Mouse (Mus musculus) hindbrain, embryonic 16.5 days (tissue): Measurements from ENCODE around the gene Ltn1. TPM values are rescaled to one million over a fixed set of nuclear protein-coding genes. Genes with fewer than 3 reads are reported as not detected.
A peak's percentile ranks its signal among the peaks of the same experiment; 100 is the strongest.

Experiments used
- ATAC-seq: fragments of 200-750 bp; cut with Nextera tagmentation; 2 replicates; pipeline ENCODE4 v1.8.0; 2017; ENCODE audit warnings: moderate TSS enrichment, moderate library complexity
- H3K27ac ChIP-seq: fragments of 300-500 bp; sonication (generic); 2 replicates; pipeline ENCODE4 v1.5.1; 2014; ENCODE audit warnings: low read depth, mild to moderate bottlenecking, control low read depth, low read length, moderate library complexity
- H3K27me3 ChIP-seq: fragments of 300-500 bp; sonication (generic); replicated peaks from 2 replicates; pipeline ENCODE4 v1.6.1; 2014; ENCODE audit warnings: low read length; ENCODE audit not compliant: control insufficient read depth, insufficient read depth
- H3K36me3 ChIP-seq: fragments of 300-500 bp; sonication (generic); 2 replicates; pipeline ENCODE4 v1.6.1; 2014; ENCODE audit warnings: mild to moderate bottlenecking, low read length, moderate library complexity, mixed read lengths; ENCODE audit not compliant: control insufficient read depth, insufficient read depth
- H3K4me1 ChIP-seq: fragments of 300-500 bp; sonication (generic); 2 replicates; pipeline ENCODE4 v1.6.1; 2014; ENCODE audit warnings: low read depth, low read length; ENCODE audit not compliant: control insufficient read depth, insufficient read depth
- H3K4me2 ChIP-seq: fragments of 300-500 bp; sonication (generic); 2 replicates; pipeline ENCODE4 v1.6.1; 2014; ENCODE audit warnings: mild to moderate bottlenecking, low read length, control low read depth, moderate library complexity
- H3K4me3 ChIP-seq: fragments of 300-500 bp; sonication (generic); 2 replicates; pipeline ENCODE4 v1.5.1; 2014; ENCODE audit warnings: mild to moderate bottlenecking, low read length, control low read depth, moderate library complexity
- H3K9ac ChIP-seq: fragments of 300-500 bp; sonication (generic); 2 replicates; pipeline ENCODE4 v1.6.1; 2014; ENCODE audit warnings: low read depth, mild to moderate bottlenecking, control low read depth, low read length, moderate library complexity
- H3K9me3 ChIP-seq: fragments of 300-500 bp; sonication (generic); 2 replicates; pipeline ENCODE4 v1.6.1; 2014; ENCODE audit warnings: mild to moderate bottlenecking, low read length, moderate library complexity; ENCODE audit not compliant: control insufficient read depth
- WGBS: fragments of 180-500 bp; shearing (Covaris S2); extraction: QIAGEN DNeasy Blood & Tissue Kit; methylation state at CpG from one replicate; pipeline ENCODE4 v1.1.7; 2014; 5-methylcytosine and 5-hydroxymethylcytosine counted together
- polyA plus RNA-seq: library from polyadenylated mRNA; unstranded; fragments of >200 nt; fragmentation: Nextera tagmentation; extraction: Ambion mirVana; gene quantifications from 2 replicates; pipeline ENCODE4 v1.2.1, GENCODE M21; 2015

The Ltn1 gene
- polyA plus RNA-seq, 1 experiment from 2014 or later: 20.7 TPM

DNA sequence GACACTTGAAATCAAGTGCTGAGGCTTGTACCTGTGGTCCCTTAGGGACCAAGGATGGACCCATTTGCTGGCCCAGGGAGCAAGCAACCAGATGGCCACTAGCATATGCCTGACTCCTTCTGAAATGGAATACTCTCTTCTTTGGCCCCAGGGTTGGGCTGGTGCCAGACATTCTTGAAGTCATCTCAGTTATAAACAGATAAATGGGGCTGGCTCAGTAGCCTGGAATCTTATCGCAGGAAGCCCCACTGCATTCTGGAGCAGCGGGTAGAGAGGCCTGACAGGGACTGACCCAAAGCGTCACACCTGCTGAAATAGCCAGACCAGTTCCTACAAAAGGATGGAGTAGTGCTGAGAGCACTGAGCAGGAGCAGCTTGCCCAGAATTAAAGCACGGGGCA is 68.2 kb downstream of the Ltn1 start:
- peaks cover 15% of the 10 kb centered on the region; the same call in 1 of the 2 replicates for H3K36me3 ChIP-seq
- ATAC-seq: no peak

DNA sequence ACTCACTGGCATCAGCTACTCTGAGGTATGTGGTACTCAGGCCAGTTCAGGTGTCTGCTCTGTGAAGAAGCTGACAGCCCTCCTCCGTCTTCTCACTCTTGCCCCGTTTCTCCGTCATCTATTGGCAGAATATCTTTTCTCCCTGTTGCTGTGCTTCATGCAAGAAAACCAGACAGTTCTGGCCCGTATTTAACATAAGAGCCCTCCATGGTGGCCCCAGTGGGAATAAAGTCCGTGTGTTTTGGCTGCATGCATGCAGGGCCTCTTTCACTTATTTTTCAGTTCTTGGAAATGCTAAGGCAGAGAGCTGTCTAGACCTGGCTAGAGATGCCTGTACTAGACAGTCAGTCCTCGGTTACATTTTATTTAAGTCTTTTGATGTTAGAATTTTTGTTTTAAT is 72.3 kb downstream of the Ltn1 start:
- no peak overlapping the region for H3K9ac ChIP-seq
- H3K4me1 ChIP-seq: no peaks in the 10 kb centered on the region
- 89% methylated on average over 6 of the region's 6 CpGs for WGBS
- no peaks in the 10 kb centered on the region for H3K27me3 ChIP-seq
- H3K4me2 ChIP-seq: no peak overlapping the region
- no peaks in the 10 kb centered on the region for H3K9me3 ChIP-seq
- H3K27ac ChIP-seq: no peak overlapping the region
- H3K4me3 ChIP-seq: no peak overlapping the region
- no peak for ATAC-seq
- peaks cover 15% of the 10 kb centered on the region for H3K36me3 ChIP-seq

More for the DNA sequence above, 68.2 kb downstream of the Ltn1 start:
- no peaks in the 10 kb centered on the region for H3K9me3 ChIP-seq
- 91% methylated on average over 4 of the region's 4 CpGs for WGBS
- H3K27ac ChIP-seq: no peak overlapping the region
- H3K4me1 ChIP-seq: no peaks in the 10 kb centered on the region
- no peak overlapping the region for H3K9ac ChIP-seq
- H3K4me2 ChIP-seq: no peak overlapping the region
- no peak overlapping the region for H3K4me3 ChIP-seq
- no peaks in the 10 kb centered on the region for H3K27me3 ChIP-seq

DNA sequence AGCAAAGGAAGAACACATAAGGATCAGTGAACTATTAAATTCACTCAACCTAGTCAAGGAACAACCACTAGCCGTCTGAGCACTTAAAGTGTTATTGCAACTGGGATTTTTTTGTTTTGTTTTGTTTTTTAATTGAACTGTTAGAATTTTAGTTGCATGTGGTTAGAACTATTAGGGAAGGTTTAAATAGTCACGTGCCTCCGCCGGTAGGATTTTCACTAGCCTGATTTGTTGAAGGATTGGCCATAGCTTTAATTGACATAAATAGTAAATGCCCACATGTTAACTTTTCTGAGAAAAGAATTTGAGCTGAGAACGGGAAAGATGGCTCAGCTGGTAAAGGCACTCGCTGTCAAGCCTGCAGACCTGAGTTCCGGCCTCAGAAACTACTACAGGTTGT is 77.7 kb downstream of the Ltn1 start:
- WGBS: 80% methylated on average over 7 of the region's 7 CpGs
- ATAC-seq: no peak
- Histone ChIP-seq H3K4me3 (peak overlapping the region; percentile 86), H3K4me2 (peak overlapping the region; percentile 67), H3K27me3 (no peaks in the 10 kb centered on the region; the same call in 1 of the 2 replicates), H3K4me1 (peaks cover 4% of the 10 kb centered on the region; the same call in 1 of the 2 replicates), H3K9ac (no peak overlapping the region; the same call in 1 of the 2 replicates), H3K27ac (peak overlapping the region; percentile 97), H3K9me3 (no peaks in the 10 kb centered on the region), H3K36me3 (peaks cover 6% of the 10 kb centered on the region)

DNA sequence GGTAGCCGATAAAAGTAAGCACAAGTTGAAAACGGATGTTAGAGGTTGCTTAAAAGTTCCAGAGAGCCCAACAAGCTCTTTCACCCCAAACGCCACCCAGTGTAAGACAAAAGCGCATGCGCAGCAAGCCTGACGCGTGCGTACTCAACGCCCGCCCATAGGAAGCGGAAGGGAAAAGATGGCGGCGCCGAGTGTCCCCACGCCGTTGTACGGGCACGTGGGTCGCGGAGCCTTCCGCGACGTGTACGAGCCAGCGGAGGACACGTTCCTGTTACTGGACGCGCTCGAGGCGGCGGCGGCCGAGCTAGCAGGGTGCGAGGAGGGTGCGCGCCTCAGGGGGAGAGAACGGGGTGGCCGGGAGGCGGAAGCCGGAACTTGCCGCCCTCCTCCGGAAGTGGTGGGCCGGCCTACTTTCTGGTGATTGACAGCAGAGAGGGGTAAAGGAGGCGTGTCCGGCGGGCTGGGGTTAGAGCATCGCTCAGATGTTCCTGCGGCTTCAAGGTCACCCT is 78.3 kb downstream of the Ltn1 start, which contains the start of gene N6amt1:
TSS of gene N6amt1 (plus strand) at position 111 of the 509 bp plus-strand sequence.
- no peaks in the 10 kb centered on the region for H3K9me3 ChIP-seq
- ATAC-seq: peak; percentile 100
- WGBS: under 1% methylated on average over 44 of the region's 48 CpGs
- H3K4me1 ChIP-seq: peaks cover 4% of the 10 kb centered on the region; the same call in 1 of the 2 replicates
- peaks cover 4% of the 10 kb centered on the region for H3K36me3 ChIP-seq
- peak within 1 kb of the TSS; percentile 67 for H3K4me2 ChIP-seq
- H3K27ac ChIP-seq: peak within 1 kb of the TSS; percentile 97
- H3K4me3 ChIP-seq: peak within 1 kb of the TSS; percentile 86
- H3K9ac ChIP-seq: peak within 1 kb of the TSS; percentile 88
- no peaks in the 10 kb centered on the region; the same call in 1 of the 2 replicates for H3K27me3 ChIP-seq

DNA sequence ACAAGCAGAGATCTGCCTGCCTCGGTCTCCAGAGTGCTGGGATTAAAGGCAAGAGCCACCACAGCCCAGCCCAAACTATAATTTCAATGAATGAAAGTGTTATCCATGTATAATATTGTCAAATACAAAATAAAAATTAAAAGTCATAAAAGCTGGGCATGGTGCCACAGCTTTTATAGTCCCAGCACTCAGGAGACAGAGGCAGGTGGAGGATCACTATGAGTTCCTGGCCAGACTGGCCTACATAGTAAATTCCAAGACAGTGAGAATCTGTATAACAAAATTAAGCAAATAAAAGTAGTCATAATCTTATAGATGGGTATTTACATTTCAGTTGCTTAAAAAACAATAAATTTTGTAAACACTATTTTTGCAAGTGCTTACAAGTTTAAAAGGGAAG is 78.8 kb downstream of the Ltn1 start:
- peak overlapping the region; percentile 86; the same call in 1 of the 2 replicates for H3K4me3 ChIP-seq
- peak overlapping the region; percentile 67 for H3K4me2 ChIP-seq
- WGBS: 100% methylated on average over 1 of the region's 1 CpGs
- no peak for ATAC-seq
- H3K9ac ChIP-seq: no peak overlapping the region
- no peaks in the 10 kb centered on the region; the same call in 1 of the 2 replicates for H3K36me3 ChIP-seq
- no peak overlapping the region for H3K27ac ChIP-seq
- H3K4me1 ChIP-seq: peaks cover 4% of the 10 kb centered on the region; the same call in 1 of the 2 replicates
- H3K9me3 ChIP-seq: no peaks in the 10 kb centered on the region
- H3K27me3 ChIP-seq: no peaks in the 10 kb centered on the region; the same call in 1 of the 2 replicates

DNA sequence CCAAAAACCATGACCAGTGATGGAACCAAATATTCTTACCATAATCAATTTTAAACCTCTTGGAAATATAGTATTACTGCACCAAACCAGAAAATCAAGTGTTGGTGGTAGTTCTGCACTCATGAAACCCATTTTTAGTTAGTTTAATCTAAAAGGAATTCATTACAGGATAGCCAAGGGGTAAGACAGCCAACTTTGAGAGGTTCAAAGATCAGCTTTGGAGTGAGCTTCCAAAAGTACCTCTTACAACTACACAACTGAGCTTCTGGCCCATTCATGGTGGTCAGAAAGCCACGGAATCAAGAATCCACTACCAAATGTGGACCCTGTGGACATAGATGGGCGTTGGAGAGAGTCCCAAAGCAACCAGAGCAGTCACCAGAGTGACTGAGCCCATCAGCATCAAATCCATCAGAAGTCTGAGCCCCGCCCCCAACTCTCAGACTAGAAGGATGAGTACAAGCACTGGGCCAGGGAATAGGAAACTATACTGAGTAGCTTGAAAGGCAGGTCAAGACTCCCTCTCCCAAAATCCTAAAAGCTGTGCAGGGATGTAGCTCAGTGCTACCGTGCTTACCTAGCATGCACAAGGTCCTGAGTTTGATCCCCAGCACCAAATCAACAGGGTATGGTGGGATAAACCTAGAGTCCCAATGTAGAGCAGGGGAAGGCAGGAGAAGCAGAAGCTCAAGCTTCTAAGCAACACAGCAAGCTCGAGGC is 80.9 kb downstream of the Ltn1 start:
- H3K27me3 ChIP-seq: no peaks in the 10 kb centered on the region; the same call in 1 of the 2 replicates
- 81% methylated on average over 5 of the region's 5 CpGs for WGBS
- no peak overlapping the region for H3K4me2 ChIP-seq
- ATAC-seq: no peak
- no peaks in the 10 kb centered on the region for H3K9me3 ChIP-seq
- no peak overlapping the region for H3K4me3 ChIP-seq
- no peaks in the 10 kb centered on the region for H3K36me3 ChIP-seq
- H3K27ac ChIP-seq: no peak overlapping the region
- peaks cover 4% of the 10 kb centered on the region; the same call in 1 of the 2 replicates for H3K4me1 ChIP-seq
- H3K9ac ChIP-seq: no peak overlapping the region

DNA sequence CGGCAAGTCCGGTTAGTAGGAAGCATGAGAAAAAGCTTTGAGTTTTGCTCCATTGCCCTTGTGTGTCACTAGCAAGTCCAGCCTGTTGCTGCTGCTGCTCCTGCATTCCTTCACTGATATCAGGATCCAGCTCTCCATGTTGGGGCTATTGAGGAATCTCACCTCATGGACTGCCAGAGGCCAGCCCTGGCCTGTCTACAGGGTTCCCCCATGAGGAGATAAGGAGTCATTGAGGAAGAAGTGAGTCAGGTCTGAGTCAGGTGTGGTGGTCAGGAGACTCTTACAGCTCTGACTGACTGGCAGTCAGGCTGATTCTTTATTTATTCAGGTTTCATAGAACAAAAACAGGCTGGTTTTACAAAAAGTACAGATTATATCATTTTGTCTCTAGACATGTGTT is 84.3 kb downstream of the Ltn1 start:
- Histone ChIP-seq H3K27me3 (no peaks in the 10 kb centered on the region; the same call in 1 of the 2 replicates), H3K4me2 (no peak overlapping the region), H3K4me3 (no peak overlapping the region), H3K27ac (no peak overlapping the region), H3K9ac (no peak overlapping the region), H3K4me1 (no peaks in the 10 kb centered on the region), H3K36me3 (no peaks in the 10 kb centered on the region), H3K9me3 (no peaks in the 10 kb centered on the region)
- ATAC-seq: no peak
- 97% methylated on average over 2 of the region's 2 CpGs for WGBS

DNA sequence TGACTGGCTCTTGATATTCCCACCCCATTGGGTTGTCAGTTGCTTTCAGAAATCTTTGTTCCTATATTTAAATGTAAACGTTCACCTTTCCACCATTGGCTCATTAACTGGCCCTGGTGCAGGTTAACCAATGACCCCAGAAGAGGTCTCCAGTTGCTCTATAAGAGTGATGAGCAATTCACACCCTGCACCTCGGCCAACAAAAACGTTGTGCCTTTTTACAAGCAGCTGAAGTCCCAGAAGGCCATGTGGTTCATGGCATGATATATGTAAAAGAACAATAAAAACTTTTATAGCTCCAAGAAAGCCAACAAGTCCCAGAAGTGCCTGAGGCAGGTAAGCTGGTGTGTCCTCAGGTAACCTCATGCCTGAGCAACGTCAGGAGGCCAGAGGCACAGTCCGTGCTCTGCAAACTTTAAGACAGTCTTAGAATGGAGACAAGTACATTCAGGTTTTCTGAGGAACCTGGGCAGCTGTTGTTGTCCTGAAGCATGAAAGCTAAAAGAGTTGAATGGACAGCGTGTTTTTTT is 91.3 kb downstream of the Ltn1 start:
- Histone ChIP-seq H3K27me3 (no peaks in the 10 kb centered on the region), H3K4me2 (no peak overlapping the region), H3K27ac (no peak overlapping the region), H3K4me3 (no peak overlapping the region), H3K9ac (no peak overlapping the region), H3K9me3 (no peaks in the 10 kb centered on the region), H3K4me1 (no peaks in the 10 kb centered on the region), H3K36me3 (no peaks in the 10 kb centered on the region)
- ATAC-seq: no peak
- 85% methylated on average over 6 of the region's 6 CpGs for WGBS

DNA sequence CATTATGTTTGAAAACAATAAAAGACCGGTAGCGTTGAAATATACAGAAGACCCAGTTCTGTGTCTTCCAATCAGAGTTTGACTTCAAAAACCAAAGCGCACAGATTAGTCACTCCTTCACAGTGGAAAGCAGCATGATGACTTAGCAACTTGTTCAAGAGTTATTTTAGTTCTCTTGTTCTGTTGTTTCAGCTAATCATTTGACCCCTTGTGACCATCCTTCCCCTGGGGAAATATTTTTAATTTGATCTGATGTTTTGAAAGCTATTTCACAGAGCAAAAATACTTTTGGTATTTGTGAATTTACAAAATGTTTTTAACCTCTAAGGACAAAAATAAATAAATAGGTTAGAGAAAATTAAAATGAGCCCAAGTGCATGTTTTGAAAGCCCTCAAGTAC is 97.7 kb downstream of the Ltn1 start:
- no peak overlapping the region for H3K4me3 ChIP-seq
- no peak overlapping the region for H3K4me2 ChIP-seq
- 89% methylated on average over 3 of the region's 3 CpGs for WGBS
- H3K27me3 ChIP-seq: no peaks in the 10 kb centered on the region
- ATAC-seq: no peak
- no peak overlapping the region for H3K27ac ChIP-seq
- no peaks in the 10 kb centered on the region for H3K36me3 ChIP-seq
- H3K9me3 ChIP-seq: no peaks in the 10 kb centered on the region
- no peaks in the 10 kb centered on the region for H3K4me1 ChIP-seq
- H3K9ac ChIP-seq: no peak overlapping the region
